Mouse (Mus musculus) CH12.LX (cell line): ENCODE measurements around the gene Tmem186.

Source experiments
- CTCF ChIP-seq, 2 experiments: IDR thresholded peaks in 1 of 2; conservative IDR thresholded peaks in 1 of 2; 2 replicates each; pipeline ENCODE4 v1.5.1; 2011 to 2012; ENCODE audit warnings: low read depth in 2 of 2, low read length in 2 of 2, improper control_type of control experiment in 1 of 2, inconsistent platforms in 1 of 2, mild to moderate bottlenecking in 1 of 2, moderate library complexity in 1 of 2
- E2F4 ChIP-seq: IDR thresholded peaks from 2 replicates; pipeline ENCODE4 v1.6.1; 2011; ENCODE audit warnings: low read depth, low read length, improper control_type of control experiment; ENCODE audit not compliant: insufficient replicate concordance
- MAFK ChIP-seq: IDR thresholded peaks from 2 replicates; pipeline ENCODE4 v1.6.1; 2011; ENCODE audit warnings: low read length, improper control_type of control experiment; ENCODE audit not compliant: insufficient replicate concordance
- POLR2A ChIP-seq: IDR thresholded peaks from 2 replicates; pipeline ENCODE4 v1.6.1; 2011; ENCODE audit warnings: low read depth, mild to moderate bottlenecking, improper control_type of control experiment, low read length

DNA sequence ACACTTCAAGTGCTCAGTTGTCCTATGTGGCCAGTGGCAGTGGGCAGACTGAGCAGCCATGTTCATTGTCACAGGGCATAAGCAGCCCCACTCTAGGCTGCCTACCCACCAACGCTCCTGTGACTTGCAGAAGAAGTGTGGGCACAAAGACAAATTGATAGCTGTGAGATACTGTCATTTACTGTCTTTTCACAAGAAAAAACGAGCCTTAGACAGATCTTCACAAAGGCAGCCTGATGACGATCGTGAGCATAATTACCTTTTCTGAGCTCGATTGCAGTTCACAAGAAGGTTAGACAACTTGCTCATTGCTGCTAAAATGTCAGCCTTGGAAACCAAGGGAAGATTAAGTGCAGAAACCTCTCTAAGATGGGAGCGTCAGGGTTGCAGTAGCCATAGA lies 17.6 kb upstream of the Tmem186 start:
- TF ChIP-seq CTCF (conservative IDR thresholded peaks at IDR 0.05 in 1 of 2, IDR thresholded peaks at IDR 0.05 in 1 of 2; ENCODE audit: low read depth in 2 of 2, low read length in 2 of 2), result no peak
- TF ChIP-seq POLR2A, result no peak
- no peak for TF ChIP-seq MAFK
- TF ChIP-seq E2F4, result no peak
